Mouse (Mus musculus): Measurements from ENCODE around the gene Vmn2r5. TPM values are rescaled to one million over a fixed set of nuclear protein-coding genes. Genes with fewer than 3 reads are reported as not detected.
"Not testable (repeated sequence)": the region's sequence is repeated elsewhere in the genome, so short reads cannot be mapped to it uniquely, and the experiment has no call there.

Gene Vmn2r5
- not detected in 2 replicates for polyA plus RNA-seq (2015; fragmentation: Nextera tagmentation; extraction: Ambion mirVana)

GRCm38 (mm10) chr3:64509742-64510141 lies at the start of gene Vmn2r5:
Vmn2r5 (minus strand) TSS chr3:64509842.
- not testable (repeated sequence) for H3K36me3 ChIP-seq (ENCODE audit: poor library complexity, severe bottlenecking); H3K9ac ChIP-seq; H3K27me3 ChIP-seq; H3K9me3 ChIP-seq (replicated peaks); H3K4me3 ChIP-seq; H3K27ac ChIP-seq; H3K4me1 ChIP-seq; H3K4me2 ChIP-seq; ATAC-seq
- no CpG with 5 or more reads among the region's 2 CpGs for WGBS

GRCm38 (mm10) chr3:64523585-64523984 lies 13.9 kb upstream of the Vmn2r5 start:
- H3K27ac ChIP-seq; ATAC-seq; H3K9me3 ChIP-seq (replicated peaks); H3K27me3 ChIP-seq; H3K9ac ChIP-seq; H3K4me3 ChIP-seq; H3K4me1 ChIP-seq; H3K36me3 ChIP-seq (ENCODE audit: poor library complexity, severe bottlenecking); H3K4me2 ChIP-seq: not testable (repeated sequence)
- WGBS: 88% methylated on average over 1 of the region's 1 CpGs

Other genes with a start within 250 kb of the Vmn2r5 start
- gene Vmn2r3, start 220.1 kb downstream of the Vmn2r5 start, polyA plus RNA-seq (2015; fragmentation: Nextera tagmentation; extraction: Ambion mirVana): not detected in 2 replicates
- gene Vmn2r4, start 94.5 kb downstream of the Vmn2r5 start, polyA plus RNA-seq (2015; fragmentation: Nextera tagmentation; extraction: Ambion mirVana): not detected in 2 replicates
- not detected in 2 replicates for gene Vmn2r6, start 56.0 kb upstream of the Vmn2r5 start, polyA plus RNA-seq (2015; fragmentation: Nextera tagmentation; extraction: Ambion mirVana)